Comparison of ENCODE assay signal across 10 mouse cellular contexts in genomic region chr9:102791845-102792244, GRCm38 (mm10). TPM values are rescaled to one million over a fixed set of nuclear protein-coding genes. Genes with fewer than 3 reads are reported as not detected.
DNase-seq lines count a peak whose midpoint lies in the region; ATAC-seq and TF ChIP-seq lines count a peak whose summit lies in the region.
"Had no signal": no experiment of that assay in that cellular context is flagged by ENCODE, and none has a peak within 500 bp of the region (broad histone marks: within the 10 kb centered on the region; RNA-seq: fewer than 3 reads in every experiment).

No protein-coding gene starts in this region.

- H3K4me3 ChIP-seq in kidney, embryonic 16.5 days (ENCODE audit: low read length), result no peak overlapping the region
- no peak overlapping the region for H3K4me3 ChIP-seq in heart, postnatal 0 days (ENCODE audit: low read depth, low read length)
- H3K4me3 ChIP-seq in liver, postnatal 0 days (ENCODE audit: low read depth, low read length), result no peak overlapping the region; the same call in 1 of the 2 replicates
- no peak overlapping the region for H3K4me3 ChIP-seq in left cerebral cortex, adult 2 months

- no peak overlapping the region for H3K9ac ChIP-seq in kidney, embryonic 16.5 days (replicated peaks; ENCODE audit: low read length)
- no peak overlapping the region for H3K9ac ChIP-seq in heart, postnatal 0 days (replicated peaks; ENCODE audit: low read depth, low read length)
- H3K9ac ChIP-seq in liver, postnatal 0 days (replicated peaks), result no peak overlapping the region

- no peak overlapping the region for H3K27ac ChIP-seq in kidney, embryonic 16.5 days (ENCODE audit: low read length)
- H3K27ac ChIP-seq in heart, postnatal 0 days (ENCODE audit: low read depth), result no peak overlapping the region
- H3K27ac ChIP-seq in liver, postnatal 0 days (ENCODE audit: low read depth), result no peak overlapping the region
- H3K27ac ChIP-seq in left cerebral cortex, adult 2 months, result no peak overlapping the region

- peak overlapping the region; percentile 30; the same call in 1 of the 2 replicates for H3K4me2 ChIP-seq in kidney, embryonic 16.5 days (replicated peaks; ENCODE audit: low read depth, low read length)
- H3K4me2 ChIP-seq in heart, postnatal 0 days (ENCODE audit: low read depth, low read length), result peak overlapping the region; percentile 44
- peak overlapping the region; percentile 52 for H3K4me2 ChIP-seq in liver, postnatal 0 days (ENCODE audit: low read depth, low read length)
- H3K4me2 ChIP-seq: midbrain, embryonic 11.5 days had no signal

- no peak for TF ChIP-seq CTCF in heart, postnatal 0 days (IDR thresholded peaks at IDR 0.05; ENCODE audit: low read depth)
- TF ChIP-seq CTCF in liver, postnatal 0 days (IDR thresholded peaks at IDR 0.05; ENCODE audit: low read depth), result no peak
- TF ChIP-seq CTCF in left cerebral cortex, adult 2 months (IDR thresholded peaks at IDR 0.05), result no peak

- no peaks in the 10 kb centered on the region for H3K9me3 ChIP-seq in kidney, embryonic 16.5 days (ENCODE audit: low read length)
- no peaks in the 10 kb centered on the region for H3K9me3 ChIP-seq in heart, postnatal 0 days (replicated peaks; ENCODE audit: control insufficient read depth, low read length)
- H3K9me3 ChIP-seq in liver, postnatal 0 days (ENCODE audit: low read length), result no peaks in the 10 kb centered on the region

- no peak for DNase-seq in kidney, adult 18-20 months
- DNase-seq in heart, postnatal 0 days (ENCODE audit: low spot score), result no peak
- no peak for DNase-seq in liver, postnatal 0 days
- DNase-seq in left cerebral cortex, adult 2 months (ENCODE audit: extremely low spot score in 1 of 2, low spot score in 2 of 2), result no peak
- DNase-seq in gastrocnemius, postnatal 14 days, result no peak
- no peak for DNase-seq in layer of hippocampus, adult 9-10 months (ENCODE audit: low spot score)
- DNase-seq: cerebellum, adult 8-10 months had no signal

- TF ChIP-seq EP300 in heart, postnatal 0 days (IDR thresholded peaks at IDR 0.05; ENCODE audit: low read depth), result no peak
- TF ChIP-seq EP300 in liver, postnatal 0 days (IDR thresholded peaks at IDR 0.05; ENCODE audit: low read depth), result no peak

- no peaks in the 10 kb centered on the region for H3K27me3 ChIP-seq in kidney, embryonic 16.5 days (ENCODE audit: insufficient read depth, low read length)
- H3K27me3 ChIP-seq in heart, postnatal 0 days (ENCODE audit: control insufficient read depth, insufficient read depth, low read length), result no peaks in the 10 kb centered on the region
- H3K27me3 ChIP-seq in liver, postnatal 0 days (ENCODE audit: insufficient read depth, low read length), result no peaks in the 10 kb centered on the region

- intact Hi-C loops in left cerebral cortex, adult 2 months (cut with DNase I), result no loop called here
- intact Hi-C loops in gastrocnemius, postnatal 14 days (cut with DNase I; ENCODE audit: low total_unique reads), result no loop called here

- 51% methylated on average over 9 of the region's 9 CpGs for WGBS in kidney, embryonic 16.5 days
- 28% methylated on average over 9 of the region's 9 CpGs for WGBS in heart, postnatal 0 days
- 30% methylated on average over 9 of the region's 9 CpGs for WGBS in liver, postnatal 0 days (ENCODE audit: insufficient replicate concordance)

- ATAC-seq in kidney, embryonic 16.5 days (ENCODE audit: low FRiP score, low TSS enrichment), result no peak
- ATAC-seq in CD4-positive, CD25-positive, alpha-beta regulatory T cell, adult 4 months, result peak; percentile 91
- no peak for ATAC-seq in heart, postnatal 0 days (ENCODE audit: insufficient read depth, low read depth)
- no peak for ATAC-seq in liver, postnatal 0 days

- no peaks in the 10 kb centered on the region for H3K36me3 ChIP-seq in kidney, embryonic 16.5 days (ENCODE audit: insufficient read depth, low read length)
- no peaks in the 10 kb centered on the region for H3K36me3 ChIP-seq in heart, postnatal 0 days (replicated peaks; ENCODE audit: control insufficient read depth, insufficient read depth, low read length)
- no peaks in the 10 kb centered on the region for H3K36me3 ChIP-seq in liver, postnatal 0 days (replicated peaks; ENCODE audit: insufficient read depth, low read length)

- H3K4me1 ChIP-seq in kidney, embryonic 16.5 days (ENCODE audit: insufficient read depth, low read length), result peaks cover 7% of the 10 kb centered on the region; the same call in 1 of the 2 replicates
- peaks cover 4% of the 10 kb centered on the region; the same call in 1 of the 2 replicates for H3K4me1 ChIP-seq in heart, postnatal 0 days (ENCODE audit: control insufficient read depth, insufficient read depth)
- no peaks in the 10 kb centered on the region for H3K4me1 ChIP-seq in liver, postnatal 0 days (ENCODE audit: insufficient read depth)

RNA-seq across cellular contexts. Expression of gene Ryk, which starts 42.9 kb away (rescaled TPM):
- polyA plus RNA-seq in kidney, embryonic 16.5 days (2015; fragmentation: Nextera tagmentation; extraction: Ambion mirVana), result 17.0 and 18.5 TPM in 2 replicates
- polyA plus RNA-seq in CD4-positive, CD25-positive, alpha-beta regulatory T cell, adult 4 months (2017; shearing (Covaris generic)), result 1 to 10 TPM; 1.2 to 2.0 TPM
- total RNA-seq in heart, postnatal 0 days (2014; rRNA removed; ENCODE audit: low replicate concordance), result 60.2 and 66.1 TPM in 2 replicates
- 8.2 and 8.8 TPM in 2 replicates for polyA plus RNA-seq in heart, postnatal 0 days (2015; fragmentation: Nextera tagmentation; extraction: Ambion mirVana)
- polyA plus RNA-seq in liver, postnatal 0 days (2015; fragmentation: Nextera tagmentation; extraction: Ambion mirVana), result 4.7 and 8.2 TPM in 2 replicates
- 10 to 100 TPM; 35.4 to 42.5 TPM for total RNA-seq in left cerebral cortex, adult 2 months (2021)
- 10 to 100 TPM; 43.8 to 46.8 TPM for total RNA-seq in gastrocnemius, postnatal 14 days (2021)
